Mouse (Mus musculus): ENCODE measurements around the gene Abcd3. TPM values are rescaled to one million over a fixed set of nuclear protein-coding genes. Genes with fewer than 3 reads are reported as not detected.

Gene Abcd3
- total and polyA plus RNA-seq, 3 experiments: 14.8 to 61.4 (median 29.9) TPM

- peak; percentile 52 for DNase-seq (ENCODE audit: low read depth, low spot score)
- Histone ChIP-seq H3K9ac (ENCODE audit: control insufficient read depth, low read depth, low read length, poor library complexity, severe bottlenecking) (no peak overlapping the region), H3K4me1 (ENCODE audit: control insufficient read depth in 1 of 2, insufficient read depth in 2 of 2, low read length in 2 of 2) (peaks cover 16 to 27% of the 10 kb centered on the region in 2 experiments), H3K27ac (ENCODE audit: control insufficient read depth, low read depth, low read length) (peak overlapping the region; percentile 45), H3K36me3 (ENCODE audit: control insufficient read depth in 1 of 2, insufficient read depth in 2 of 2, low read length in 2 of 2) (peaks cover 4 to 20% of the 10 kb centered on the region in 2 experiments), H3K9me3 (replicated peaks; ENCODE audit: insufficient read depth, low read length) (no peaks in the 10 kb centered on the region), H3K4me3 (ENCODE audit: control insufficient read depth in 1 of 2, insufficient read depth in 1 of 2, low read depth in 2 of 2, low read length in 2 of 2) (no peak overlapping the region), H3K79me2 (ENCODE audit: control insufficient read depth, insufficient read depth, low read length, poor library complexity) (no peaks in the 10 kb centered on the region), H3K27me3 (ENCODE audit: control insufficient read depth in 1 of 2, insufficient read depth in 2 of 2, low read length in 2 of 2) (no peaks in the 10 kb centered on the region)
- TF ChIP-seq USF1 (IDR thresholded peaks at IDR 0.05; ENCODE audit: low read depth, low read length) (0 out of 2 replicates have a peak, but pooled peaks have one; percentile 13), SMC3 (IDR thresholded peaks at IDR 0.05; ENCODE audit: low read depth, low read length) (no peak)
These were observed 49.1 kb downstream of the Abcd3 start for GRCm38 (mm10) chr3:121766048-121766447.

GRCm38 (mm10) chr3:121762056-121762852 lies 52.8 kb downstream of the Abcd3 start:
- no peaks in the 10 kb centered on the region for H3K79me2 ChIP-seq (ENCODE audit: control insufficient read depth, insufficient read depth, low read length, poor library complexity)
- H3K4me3 ChIP-seq (ENCODE audit: control insufficient read depth in 1 of 2, insufficient read depth in 1 of 2, low read depth in 2 of 2, low read length in 2 of 2): no peak overlapping the region
- TF ChIP-seq KAT2A (conservative IDR thresholded peaks at IDR 0.05; ENCODE audit: low read depth, low read length): no peak
- TF ChIP-seq USF1 (IDR thresholded peaks at IDR 0.05; ENCODE audit: low read depth, low read length): no peak
- no peak for TF ChIP-seq ZMIZ1 (IDR thresholded peaks at IDR 0.05; ENCODE audit: low read depth, low read length)
- TF ChIP-seq MAZ (IDR thresholded peaks at IDR 0.05; ENCODE audit: low read depth, low read length): no peak
- no peak for TF ChIP-seq MAX (IDR thresholded peaks at IDR 0.05; ENCODE audit: low read length)
- no peak for TF ChIP-seq UBTF (IDR thresholded peaks at IDR 0.05; ENCODE audit: borderline replicate concordance, insufficient read depth, low read depth, low read length)
- TF ChIP-seq MXI1 (IDR thresholded peaks at IDR 0.05; ENCODE audit: low read depth, low read length): no peak
- TF ChIP-seq RAD21 (IDR thresholded peaks at IDR 0.05; ENCODE audit: low read depth, low read length): peak; percentile 30
- TF ChIP-seq GATA1 (IDR thresholded peaks at IDR 0.05; ENCODE audit: low read depth, low read length): no peak
- TF ChIP-seq SIN3A (IDR thresholded peaks at IDR 0.05; ENCODE audit: low read length): no peak
- TF ChIP-seq SMC3 (IDR thresholded peaks at IDR 0.05; ENCODE audit: low read depth, low read length): peak; percentile 38
- peak; percentile 8 to 46 (median 21); a peak in 4 of 6 replicates for TF ChIP-seq CTCF (IDR thresholded peaks at IDR 0.05 in 2 of 3, conservative IDR thresholded peaks at IDR 0.05 in 1 of 3; ENCODE audit: control insufficient read depth in 1 of 3, insufficient read depth in 1 of 3, low read depth in 2 of 3, low read length in 3 of 3, poor library complexity in 1 of 3, severe bottlenecking in 1 of 3)
- no peak for TF ChIP-seq POLR2AphosphoS5 (IDR thresholded peaks at IDR 0.05; ENCODE audit: borderline replicate concordance, low read depth, low read length)
- TF ChIP-seq POLR2AphosphoS2 (IDR thresholded peaks at IDR 0.05; ENCODE audit: low read length): no peak
- peak; percentile 91 for TF ChIP-seq ZNF384 (IDR thresholded peaks at IDR 0.05; ENCODE audit: low read depth, low read length)
- TF ChIP-seq JUND (IDR thresholded peaks at IDR 0.05; ENCODE audit: low read depth, low read length): no peak
- no peak for TF ChIP-seq NRF1 (IDR thresholded peaks at IDR 0.05; ENCODE audit: insufficient read depth, low read depth, low read length, poor library complexity, severe bottlenecking)
- no peak for TF ChIP-seq ETS1 (IDR thresholded peaks at IDR 0.05; ENCODE audit: low read depth, low read length)
- TF ChIP-seq ZKSCAN1 (IDR thresholded peaks at IDR 0.05; ENCODE audit: low read depth, low read length): no peak
- no peak for TF ChIP-seq CHD1 (IDR thresholded peaks at IDR 0.05; ENCODE audit: low read depth, low read length)
- TF ChIP-seq USF2 (IDR thresholded peaks at IDR 0.05; ENCODE audit: borderline replicate concordance in 1 of 2, insufficient read depth in 1 of 2, low read depth in 1 of 2, low read length in 2 of 2): no peak
- TF ChIP-seq GABPA (IDR thresholded peaks at IDR 0.05; ENCODE audit: low read depth, low read length): no peak
- DNase-seq (ENCODE audit: low read depth, low spot score): peak; percentile 51
- H3K4me1 ChIP-seq (ENCODE audit: control insufficient read depth in 1 of 2, insufficient read depth in 2 of 2, low read length in 2 of 2): peaks cover 9 to 15% of the 10 kb centered on the region in 2 experiments
- no peaks in the 10 kb centered on the region for H3K27me3 ChIP-seq (ENCODE audit: control insufficient read depth in 1 of 2, insufficient read depth in 2 of 2, low read length in 2 of 2)
- no peaks in the 10 kb centered on the region for H3K9me3 ChIP-seq (replicated peaks; ENCODE audit: insufficient read depth, low read length)
- peaks cover 1 to 10% of the 10 kb centered on the region in 2 experiments; a peak in 3 of 4 replicates for H3K36me3 ChIP-seq (ENCODE audit: control insufficient read depth in 1 of 2, insufficient read depth in 2 of 2, low read length in 2 of 2)
- no peak overlapping the region for H3K27ac ChIP-seq (ENCODE audit: control insufficient read depth, low read depth, low read length)
- H3K9ac ChIP-seq (ENCODE audit: control insufficient read depth, low read depth, low read length, poor library complexity, severe bottlenecking): no peak overlapping the region

All from MEL (cell line).